Mouse (Mus musculus) forebrain, embryonic 13.5 days (tissue): ENCODE data around the gene Bcl2. TPM values are rescaled to one million over a fixed set of nuclear protein-coding genes. Genes with fewer than 3 reads are reported as not detected.

Experiments used
- ATAC-seq: fragments of 200-750 bp; cut with Nextera tagmentation; 2 replicates; pipeline ENCODE4 v1.8.0; 2017
- H3K27ac ChIP-seq: fragments of 300-500 bp; sonication (generic); 2 replicates; pipeline ENCODE4 v1.5.1; 2015; ENCODE audit warnings: inconsistent platforms, mild to moderate bottlenecking, moderate library complexity
- H3K27me3 ChIP-seq: fragments of 300-500 bp; sonication (generic); 2 replicates; pipeline ENCODE4 v1.6.1; 2015; ENCODE audit warnings: mild to moderate bottlenecking, inconsistent platforms
- H3K36me3 ChIP-seq: fragments of 300-500 bp; sonication (generic); 2 replicates; pipeline ENCODE4 v1.6.1; 2015; ENCODE audit warnings: mild to moderate bottlenecking, inconsistent platforms; ENCODE audit not compliant: poor library complexity, severe bottlenecking
- H3K4me1 ChIP-seq: fragments of 300-500 bp; sonication (generic); 2 replicates; pipeline ENCODE4 v1.6.1; 2015; ENCODE audit warnings: inconsistent platforms
- H3K4me2 ChIP-seq: fragments of 300-500 bp; sonication (generic); 2 replicates; pipeline ENCODE4 v1.6.1; 2015; ENCODE audit warnings: inconsistent platforms, mild to moderate bottlenecking, moderate library complexity
- H3K4me3 ChIP-seq: fragments of 300-500 bp; sonication (generic); 2 replicates; pipeline ENCODE4 v1.5.1; 2015; ENCODE audit warnings: mild to moderate bottlenecking, inconsistent platforms
- H3K9ac ChIP-seq: fragments of 300-500 bp; sonication (generic); 2 replicates; pipeline ENCODE4 v1.6.1; 2015; ENCODE audit warnings: mild to moderate bottlenecking, inconsistent platforms
- H3K9me3 ChIP-seq: fragments of 300-500 bp; sonication (generic); replicated peaks from 2 replicates; pipeline ENCODE4 v1.6.1; 2016; ENCODE audit warnings: inconsistent platforms
- WGBS: fragments of 180-500 bp; shearing (Covaris S2); methylation state at CpG from one replicate; pipeline ENCODE4 v1.1.7; 2015; 5-methylcytosine and 5-hydroxymethylcytosine counted together
- polyA plus RNA-seq: library from polyadenylated mRNA; unstranded; fragments of >200 nt; fragmentation: Nextera tagmentation; extraction: Ambion mirVana; gene quantifications from 2 replicates; pipeline ENCODE4 v1.2.1, GENCODE M21; 2015

Bcl2 gene
- polyA plus RNA-seq, 1 experiment from 2014 or later, result 10.0 TPM

DNA sequence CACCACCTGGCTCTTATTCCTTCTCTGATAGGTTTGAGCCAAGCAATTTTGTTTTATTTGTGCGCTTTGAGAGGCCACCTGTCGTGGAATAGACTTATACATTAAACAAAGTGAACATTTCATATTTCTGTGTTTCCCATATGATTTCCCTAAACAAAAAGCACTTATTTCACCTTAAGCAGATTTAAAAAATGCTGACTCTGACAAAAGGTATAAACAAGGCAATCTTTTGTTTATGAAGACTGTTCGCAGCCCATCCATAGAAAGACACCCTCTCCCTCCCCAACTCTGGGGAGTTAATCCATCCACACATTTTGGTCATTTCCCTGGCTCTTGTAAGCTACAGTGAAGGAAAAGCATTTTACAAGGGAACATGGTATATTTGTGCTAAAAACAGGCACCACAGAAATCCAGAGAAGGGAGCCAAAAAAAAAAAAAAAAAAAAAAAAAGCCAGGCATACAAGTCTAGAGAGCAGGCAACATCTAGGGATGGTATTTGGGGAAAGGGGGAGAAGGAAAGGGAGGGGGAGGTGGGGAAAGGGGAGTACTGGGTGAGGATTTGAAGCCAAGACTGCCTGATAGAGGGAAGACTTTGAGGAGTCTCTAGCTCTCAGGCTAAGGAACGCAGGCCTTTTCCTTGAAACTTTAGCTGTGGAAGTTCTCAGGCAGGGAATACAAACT, 105.8 kb downstream of the Bcl2 start:
- Histone ChIP-seq H3K9ac (no peak overlapping the region), H3K36me3 (no peaks in the 10 kb centered on the region), H3K9me3 (no peaks in the 10 kb centered on the region), H3K4me3 (no peak overlapping the region), H3K27me3 (no peaks in the 10 kb centered on the region), H3K4me2 (no peak overlapping the region), H3K4me1 (peaks cover 7% of the 10 kb centered on the region), H3K27ac (no peak overlapping the region)
- WGBS, result 91% methylated on average over 4 of the region's 4 CpGs
- ATAC-seq, result no peak

GRCm38 (mm10) chr1:106606951-106607350, 107.1 kb downstream of the Bcl2 start:
- 89% methylated on average over 5 of the region's 5 CpGs for WGBS
- no peak overlapping the region for H3K9ac ChIP-seq

DNA sequence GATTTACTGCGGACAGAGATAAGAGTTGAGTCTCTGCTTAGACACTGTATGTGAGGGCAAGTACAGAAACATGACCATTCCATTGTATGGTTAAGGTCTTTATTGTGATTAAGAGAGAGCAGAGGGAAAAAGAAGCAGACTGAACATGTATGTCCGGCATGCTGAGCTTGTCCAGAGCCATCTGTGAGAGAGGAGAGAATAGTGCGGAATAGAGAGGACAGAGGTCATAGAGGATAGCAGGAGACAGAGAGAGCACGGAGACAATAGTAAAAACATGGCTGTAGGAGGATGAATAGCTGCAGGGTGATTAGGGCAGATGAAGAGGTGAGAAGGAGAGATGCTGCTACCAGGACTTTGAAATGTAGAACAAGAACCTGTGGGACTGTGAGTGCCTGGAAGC, 110.7 kb downstream of the Bcl2 start:
- ATAC-seq, result peak; percentile 28
- no peak overlapping the region for H3K9ac ChIP-seq
- no peaks in the 10 kb centered on the region for H3K9me3 ChIP-seq
- H3K4me3 ChIP-seq, result no peak overlapping the region
- H3K27ac ChIP-seq, result peak overlapping the region; percentile 66
- no peaks in the 10 kb centered on the region for H3K36me3 ChIP-seq
- WGBS, result 61% methylated on average over 4 of the region's 4 CpGs
- no peaks in the 10 kb centered on the region for H3K27me3 ChIP-seq
- peak overlapping the region; percentile 33; the same call in 1 of the 2 replicates for H3K4me2 ChIP-seq
- peaks cover 18% of the 10 kb centered on the region for H3K4me1 ChIP-seq

More at GRCm38 (mm10) chr1:106606951-106607350, 107.1 kb downstream of the Bcl2 start:
- Histone ChIP-seq H3K27me3 (no peaks in the 10 kb centered on the region), H3K36me3 (no peaks in the 10 kb centered on the region), H3K27ac (no peak overlapping the region), H3K4me2 (no peak overlapping the region), H3K9me3 (no peaks in the 10 kb centered on the region), H3K4me3 (no peak overlapping the region), H3K4me1 (peaks cover 18% of the 10 kb centered on the region)
- no peak for ATAC-seq

DNA sequence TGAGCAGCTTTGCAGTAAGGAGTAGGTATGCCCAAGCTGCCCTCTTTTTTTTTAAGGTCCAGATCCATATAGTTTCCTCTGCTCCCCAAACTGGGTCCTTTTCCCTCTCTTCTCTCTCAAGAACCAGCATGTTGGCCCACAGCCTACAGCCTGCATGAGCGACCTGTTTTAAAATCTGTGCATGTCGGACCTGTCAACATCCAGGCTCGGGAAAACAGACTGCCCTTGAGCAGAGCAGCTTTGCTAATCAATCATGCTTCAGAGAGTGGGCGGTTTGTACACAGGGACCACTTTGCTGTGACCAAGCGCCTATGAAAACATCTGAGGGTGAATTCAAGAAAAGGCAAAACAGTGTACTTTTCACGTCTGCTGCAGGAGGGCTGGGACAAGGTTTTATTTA, 111.1 kb downstream of the Bcl2 start:
- Histone ChIP-seq H3K9ac (no peak overlapping the region), H3K27ac (peak overlapping the region; percentile 66; the same call in 1 of the 2 replicates), H3K9me3 (no peaks in the 10 kb centered on the region), H3K27me3 (no peaks in the 10 kb centered on the region), H3K36me3 (no peaks in the 10 kb centered on the region), H3K4me3 (no peak overlapping the region), H3K4me1 (peaks cover 18% of the 10 kb centered on the region), H3K4me2 (0 out of 2 replicates have a peak overlapping the region, but pooled peaks have one; percentile 33)
- 34% methylated on average over 6 of the region's 6 CpGs for WGBS
- peak; percentile 91 for ATAC-seq

- no peak overlapping the region for H3K4me2 ChIP-seq
- no peaks in the 10 kb centered on the region for H3K36me3 ChIP-seq
- H3K9ac ChIP-seq, result no peak overlapping the region
- WGBS, result 61% methylated on average over 5 of the region's 5 CpGs
- peaks cover 18% of the 10 kb centered on the region for H3K4me1 ChIP-seq
- H3K4me3 ChIP-seq, result no peak overlapping the region
- 0 out of 2 replicates have a peak overlapping the region, but pooled peaks have one; percentile 2 for H3K27ac ChIP-seq
- no peak; the same call in 1 of the 2 replicates for ATAC-seq
- H3K9me3 ChIP-seq, result no peaks in the 10 kb centered on the region
- no peaks in the 10 kb centered on the region for H3K27me3 ChIP-seq
Observed at GRCm38 (mm10) chr1:106602536-106602935, 111.5 kb downstream of the Bcl2 start.

GRCm38 (mm10) chr1:106601247-106601646, 112.8 kb downstream of the Bcl2 start:
- no peaks in the 10 kb centered on the region for H3K36me3 ChIP-seq
- no peak overlapping the region for H3K4me3 ChIP-seq
- H3K4me2 ChIP-seq, result no peak overlapping the region
- H3K4me1 ChIP-seq, result peaks cover 18% of the 10 kb centered on the region
- no peak overlapping the region for H3K9ac ChIP-seq
- no peak for ATAC-seq
- H3K27me3 ChIP-seq, result no peaks in the 10 kb centered on the region
- no peaks in the 10 kb centered on the region for H3K9me3 ChIP-seq
- 92% methylated on average over 4 of the region's 4 CpGs for WGBS
- H3K27ac ChIP-seq, result no peak overlapping the region

GRCm38 (mm10) chr1:106600841-106601240, 113.2 kb downstream of the Bcl2 start:
- Histone ChIP-seq H3K4me3 (no peak overlapping the region), H3K4me1 (peaks cover 18% of the 10 kb centered on the region), H3K9ac (no peak overlapping the region), H3K27me3 (no peaks in the 10 kb centered on the region), H3K9me3 (no peaks in the 10 kb centered on the region), H3K27ac (no peak overlapping the region), H3K36me3 (no peaks in the 10 kb centered on the region), H3K4me2 (no peak overlapping the region)
- WGBS, result 94% methylated on average over 5 of the region's 5 CpGs
- ATAC-seq, result no peak

DNA sequence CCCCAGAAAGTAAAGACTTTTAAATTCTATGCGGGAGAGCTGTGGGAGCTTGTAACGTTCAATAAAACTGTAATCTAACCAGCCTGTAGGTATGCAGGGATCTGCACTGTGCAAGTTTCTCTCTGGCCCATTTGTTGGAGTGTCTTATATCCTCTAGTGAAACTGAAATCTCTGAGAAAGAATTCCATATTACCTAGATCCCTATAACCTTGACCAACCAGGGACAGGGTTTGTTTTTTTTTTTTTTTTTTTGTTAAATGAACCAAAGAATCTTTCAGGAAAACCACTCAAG, 115.8 kb downstream of the Bcl2 start:
- H3K4me2 ChIP-seq, result no peak overlapping the region
- H3K4me3 ChIP-seq, result no peak overlapping the region
- no peaks in the 10 kb centered on the region for H3K9me3 ChIP-seq
- 87% methylated on average over 2 of the region's 2 CpGs for WGBS
- no peak overlapping the region for H3K9ac ChIP-seq
- H3K36me3 ChIP-seq, result no peaks in the 10 kb centered on the region
- H3K27me3 ChIP-seq, result no peaks in the 10 kb centered on the region
- H3K4me1 ChIP-seq, result peaks cover 15% of the 10 kb centered on the region
- no peak for ATAC-seq
- H3K27ac ChIP-seq, result no peak overlapping the region

GRCm38 (mm10) chr1:106597575-106598291, 116.3 kb downstream of the Bcl2 start:
- Histone ChIP-seq H3K36me3 (no peaks in the 10 kb centered on the region), H3K4me2 (no peak overlapping the region), H3K27me3 (no peaks in the 10 kb centered on the region), H3K27ac (no peak overlapping the region), H3K9me3 (no peaks in the 10 kb centered on the region), H3K4me1 (peaks cover 10% of the 10 kb centered on the region), H3K9ac (no peak overlapping the region), H3K4me3 (no peak overlapping the region)
- 70% methylated on average over 5 of the region's 5 CpGs for WGBS
- ATAC-seq, result no peak

DNA sequence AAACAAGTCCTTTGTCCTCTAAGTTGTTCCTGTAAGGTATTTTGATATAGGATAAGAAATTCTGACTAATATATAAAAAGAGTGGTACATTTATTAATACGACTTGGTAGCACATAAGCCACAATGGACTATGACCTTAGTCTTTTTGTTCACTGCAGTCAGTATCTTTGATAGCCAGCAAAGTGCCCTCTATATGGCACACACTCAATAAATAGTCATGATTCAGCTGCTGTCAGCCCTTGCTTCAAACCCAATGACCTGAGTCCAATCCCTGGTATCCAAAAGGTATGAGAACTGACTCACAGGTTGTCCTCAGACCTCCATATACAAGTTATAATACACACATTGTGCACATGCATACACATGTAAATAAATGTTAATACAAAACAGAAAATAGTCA, 117.7 kb downstream of the Bcl2 start:
- Histone ChIP-seq H3K4me3 (no peak overlapping the region), H3K27me3 (no peaks in the 10 kb centered on the region), H3K36me3 (no peaks in the 10 kb centered on the region), H3K27ac (no peak overlapping the region), H3K9ac (no peak overlapping the region), H3K4me1 (peaks cover 5% of the 10 kb centered on the region), H3K9me3 (no peaks in the 10 kb centered on the region), H3K4me2 (no peak overlapping the region)
- no peak for ATAC-seq
- 91% methylated on average over 1 of the region's 1 CpGs for WGBS

DNA sequence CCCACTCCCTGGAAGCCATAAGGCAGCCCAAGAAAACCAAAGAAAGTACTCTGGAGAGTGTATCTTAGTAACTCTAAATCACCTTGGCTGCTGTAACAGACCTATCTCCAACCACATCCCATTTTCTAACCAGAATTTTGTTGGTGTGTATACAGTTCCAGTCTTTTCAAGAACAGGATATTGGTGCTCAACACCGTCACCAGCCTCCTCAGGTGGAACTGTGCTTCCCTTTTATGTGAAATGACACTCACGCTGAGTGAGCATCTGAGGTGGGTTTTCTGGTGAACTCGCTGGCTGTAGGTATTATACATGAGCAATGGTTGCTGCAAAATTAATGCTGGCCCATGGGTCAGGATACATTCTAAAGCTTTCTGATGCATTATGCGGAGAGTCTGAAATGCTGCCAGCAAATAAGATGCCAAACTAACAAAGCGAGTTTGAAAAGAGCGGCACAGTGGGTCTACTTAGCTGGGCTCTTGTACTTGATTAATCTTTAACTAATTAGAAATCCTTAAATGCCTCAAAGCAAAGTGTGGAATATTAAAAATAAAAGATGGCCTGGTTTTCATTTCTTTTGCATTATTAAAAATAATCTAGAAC, 118.7 kb downstream of the Bcl2 start:
- Histone ChIP-seq H3K27me3 (no peaks in the 10 kb centered on the region), H3K9ac (no peak overlapping the region), H3K4me2 (no peak overlapping the region), H3K4me3 (no peak overlapping the region), H3K27ac (no peak overlapping the region), H3K9me3 (no peaks in the 10 kb centered on the region), H3K36me3 (no peaks in the 10 kb centered on the region), H3K4me1 (peaks cover 5% of the 10 kb centered on the region)
- 47% methylated on average over 6 of the region's 6 CpGs for whole genome bisulfite sequencing
- ATAC-seq, result 0 out of 2 replicates have a peak, but pooled peaks have one; percentile 19

- Histone ChIP-seq H3K4me1 (peaks cover 5% of the 10 kb centered on the region), H3K9ac (no peak overlapping the region), H3K9me3 (no peaks in the 10 kb centered on the region), H3K36me3 (no peaks in the 10 kb centered on the region), H3K27ac (no peak overlapping the region), H3K27me3 (no peaks in the 10 kb centered on the region), H3K4me3 (no peak overlapping the region), H3K4me2 (no peak overlapping the region)
- 36% methylated on average over 2 of the region's 2 CpGs for WGBS
- ATAC-seq, result no peak
Observed at GRCm38 (mm10) chr1:106591180-106591774, 122.8 kb downstream of the Bcl2 start.
